Mouse (Mus musculus) frontal cortex, postnatal 36 days (tissue): ENCODE measurements around the gene Cryzl1.

Source experiments
- DNase-seq, 2 experiments: peaks; one replicate each; pipeline ENCODE4 v3.0.0; 2022; ENCODE audit warnings: low spot score in 2 of 2

Cryzl1 gene

GRCm38 (mm10) chr16:91740184-91740917, 11.6 kb upstream of the Cryzl1 start:
- no peak for DNase-seq

- DNase-seq: no peak
Measured at GRCm38 (mm10) chr16:91738505-91738904, 9.7 kb upstream of the Cryzl1 start.

- no peak for DNase-seq
Measured at GRCm38 (mm10) chr16:91736046-91736816, 7.5 kb upstream of the Cryzl1 start.

GRCm38 (mm10) chr16:91734771-91735170, 6.0 kb upstream of the Cryzl1 start:
- DNase-seq: no peak

GRCm38 (mm10) chr16:91732816-91733215, 4.0 kb upstream of the Cryzl1 start:
- no peak for DNase-seq

- DNase-seq: no peak
Measured at GRCm38 (mm10) chr16:91730446-91730845, 1.7 kb upstream of the Cryzl1 start.

GRCm38 (mm10) chr16:91729821-91730441, 1.2 kb upstream of the Cryzl1 start:
- peak; percentile 21 to 36 for DNase-seq

GRCm38 (mm10) chr16:91729066-91729482, 299 bp upstream of the Cryzl1 start, which contains the start of gene Itsn1:
Gene Itsn1, plus strand, starts transcription at chr16:91729281.
- DNase-seq: peak; percentile 97 to 98

GRCm38 (mm10) chr16:91727433-91727832, 1.3 kb downstream of the Cryzl1 start:
- no peak for DNase-seq

- peak in 1 of 2 experiments; percentile 57 for DNase-seq
Measured at GRCm38 (mm10) chr16:91724247-91724646, 4.5 kb downstream of the Cryzl1 start.

GRCm38 (mm10) chr16:91717399-91717798, 11.4 kb downstream of the Cryzl1 start:
- no peak for DNase-seq

GRCm38 (mm10) chr16:91716927-91717349, 11.8 kb downstream of the Cryzl1 start:
- DNase-seq: no peak

GRCm38 (mm10) chr16:91710241-91710640, 18.5 kb downstream of the Cryzl1 start:
- DNase-seq: no peak

- DNase-seq: peak; percentile 35 to 56
Measured at GRCm38 (mm10) chr16:91704603-91705340, 24.0 kb downstream of the Cryzl1 start.

- peak in 1 of 2 experiments; percentile 30 for DNase-seq
Measured at GRCm38 (mm10) chr16:91702771-91703188, 26.0 kb downstream of the Cryzl1 start.

GRCm38 (mm10) chr16:91701908-91702307, 26.9 kb downstream of the Cryzl1 start:
- no peak for DNase-seq

- no peak for DNase-seq
Measured at GRCm38 (mm10) chr16:91698995-91699394, 29.8 kb downstream of the Cryzl1 start.

- DNase-seq: no peak
Measured at GRCm38 (mm10) chr16:91695108-91695755, 33.5 kb downstream of the Cryzl1 start.

- DNase-seq: peak; percentile 56 to 73
Measured at GRCm38 (mm10) chr16:91694455-91695084, 34.2 kb downstream of the Cryzl1 start.

GRCm38 (mm10) chr16:91689791-91690190, 39.0 kb downstream of the Cryzl1 start:
- no peak for DNase-seq
